ENCODE assay signal across 8 mouse cellular contexts in the genomic region with DNA sequence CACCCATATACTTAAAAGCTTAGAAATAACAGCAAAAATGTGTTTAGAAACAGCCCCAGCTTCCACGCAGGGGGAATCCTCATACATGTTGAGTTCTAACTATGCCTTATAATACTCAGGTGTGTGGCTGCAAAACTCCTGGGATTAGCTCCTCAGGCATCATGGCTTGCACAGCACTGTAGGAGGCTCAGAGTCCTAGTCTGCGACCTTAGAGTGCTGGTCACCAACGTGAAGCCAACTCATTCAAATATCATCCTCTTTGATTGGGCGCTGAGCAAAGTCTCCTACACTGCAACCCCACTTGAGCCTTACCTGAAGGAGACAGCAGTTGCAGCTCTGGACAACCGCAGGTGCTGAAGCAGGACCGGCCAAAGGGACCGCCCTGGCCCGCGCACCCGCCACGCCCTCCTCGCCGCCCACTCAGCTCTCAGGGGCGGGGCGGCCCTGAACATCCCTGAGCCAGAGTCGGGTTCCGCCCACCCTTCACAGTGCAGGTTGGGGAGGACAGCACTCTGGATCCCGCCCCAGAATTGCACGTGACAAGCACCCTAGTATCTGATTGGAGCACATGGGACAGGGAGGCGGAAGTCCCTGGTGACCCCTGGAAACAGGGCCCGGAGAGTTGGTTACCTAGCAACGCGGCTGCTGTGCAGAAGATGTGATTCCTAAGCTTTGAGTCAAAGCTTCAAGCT.
DNase-seq lines count a peak whose midpoint lies in the region; ATAC-seq and TF ChIP-seq lines count a peak whose summit lies in the region.

No protein-coding gene starts in this region.

- TF ChIP-seq CTCF in gastrocnemius, adult 2 months (IDR thresholded peaks at IDR 0.05): no peak
- no peak for TF ChIP-seq CTCF in lung, postnatal 0 days (IDR thresholded peaks at IDR 0.05)

- H3K27me3 ChIP-seq in hindbrain, embryonic 15.5 days: no peaks in the 10 kb centered on the region
- no peaks in the 10 kb centered on the region for H3K27me3 ChIP-seq in lung, postnatal 0 days (replicated peaks; ENCODE audit: insufficient read depth, low read length)

- peak overlapping the region; percentile 64 for H3K4me3 ChIP-seq in gastrocnemius, adult 2 months
- peak overlapping the region; percentile 59 for H3K4me3 ChIP-seq in hindbrain, embryonic 15.5 days
- no peak overlapping the region for H3K4me3 ChIP-seq in lung, postnatal 0 days (ENCODE audit: low read depth, low read length)

- H3K9ac ChIP-seq in hindbrain, embryonic 15.5 days: peak overlapping the region; percentile 52
- H3K9ac ChIP-seq in lung, postnatal 0 days (replicated peaks; ENCODE audit: low read depth): no peak overlapping the region

- H3K36me3 ChIP-seq in hindbrain, embryonic 15.5 days: no peaks in the 10 kb centered on the region
- H3K36me3 ChIP-seq in lung, postnatal 0 days (ENCODE audit: insufficient read depth, low read length): no peaks in the 10 kb centered on the region

- ATAC-seq in common myeloid progenitor, adult 5-6 weeks (replicated peaks; ENCODE audit: low read depth, poor library complexity, severe bottlenecking): peak; percentile 99
- ATAC-seq in hindbrain, embryonic 15.5 days (ENCODE audit: low FRiP score, low read depth): peak; percentile 100
- ATAC-seq in lung, postnatal 0 days: peak; percentile 98

- intact Hi-C loops in gastrocnemius, adult 2 months (cut with DNase I): no loop called here

- 2% methylated on average over 23 of the region's 23 CpGs for WGBS in hindbrain, embryonic 15.5 days
- 3% methylated on average over 23 of the region's 23 CpGs for WGBS in lung, postnatal 0 days

- peak; percentile 93 for DNase-seq in WW6 (ENCODE audit: low read depth, low spot score)
- peak; percentile 88 for DNase-seq in gastrocnemius, adult 2 months
- peak; percentile 74 to 76 for DNase-seq in layer of hippocampus, postnatal 25 days (ENCODE audit: extremely low spot score in 1 of 2, low spot score in 1 of 2)
- peak; percentile 73 for DNase-seq in lung, postnatal 0 days (ENCODE audit: low spot score)
- peak; percentile 97 for DNase-seq in retina, adult 2 months (ENCODE audit: low read depth, low spot score)
- DNase-seq in thymus, postnatal 36 days: peak; percentile 8 to 25

- H3K4me1 ChIP-seq in hindbrain, embryonic 15.5 days (replicated peaks): peaks cover 6% of the 10 kb centered on the region
- H3K4me1 ChIP-seq in lung, postnatal 0 days (ENCODE audit: insufficient read depth, low read depth, low read length): no peaks in the 10 kb centered on the region

- no peaks in the 10 kb centered on the region for H3K9me3 ChIP-seq in hindbrain, embryonic 15.5 days
- H3K9me3 ChIP-seq in lung, postnatal 0 days (ENCODE audit: low read length): no peaks in the 10 kb centered on the region

- no peak for TF ChIP-seq EP300 in lung, postnatal 0 days (IDR thresholded peaks at IDR 0.05)

- H3K4me2 ChIP-seq in hindbrain, embryonic 15.5 days: peak overlapping the region; percentile 67
- H3K4me2 ChIP-seq in lung, postnatal 0 days (replicated peaks; ENCODE audit: low read depth, low read length): peak overlapping the region; percentile 40

- no peak overlapping the region for H3K27ac ChIP-seq in gastrocnemius, adult 2 months
- peak overlapping the region; percentile 71 for H3K27ac ChIP-seq in hindbrain, embryonic 15.5 days (replicated peaks)
- H3K27ac ChIP-seq in lung, postnatal 0 days (ENCODE audit: low read length): no peak overlapping the region

Comparison
In these comparisons a context has a peak if more than half of its experiments do, and no peak if none do; other contexts are left out.
1. DNase-seq: peak in every context shown above with its lines; median percentile 97 in retina, adult 2 months; 93 in WW6; 88 in gastrocnemius, adult 2 months; 75 in layer of hippocampus, postnatal 25 days; 73 in lung, postnatal 0 days; 16 in thymus, postnatal 36 days.